Mouse (Mus musculus): ENCODE data around the gene Aacs.
A peak's percentile ranks its signal among the peaks of the same experiment; 100 is the strongest.

The Aacs gene

DNA sequence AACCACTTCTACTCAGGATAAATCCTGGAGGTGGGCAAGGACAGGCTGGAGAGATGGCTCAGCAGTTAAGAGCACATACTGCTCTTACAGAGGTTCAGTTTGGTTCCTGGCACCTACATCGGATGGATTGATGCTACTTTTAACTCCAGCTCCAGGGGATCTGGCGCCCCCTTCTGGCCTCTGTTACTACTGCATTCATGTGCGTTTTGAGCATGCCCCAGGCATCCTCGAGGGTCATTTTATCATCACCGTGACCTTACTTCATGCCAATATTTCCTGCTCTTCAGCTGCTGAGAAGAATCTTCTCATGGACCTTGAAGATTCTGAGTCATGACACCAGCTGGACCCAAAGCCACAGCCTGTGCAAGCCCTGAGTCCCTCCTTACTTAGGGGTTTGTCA is 49.9 kb downstream of the Aacs start:
- Histone ChIP-seq H3K9me3 (ENCODE audit: low read length) (no peaks in the 10 kb centered on the region), H3K4me3 (replicated peaks; ENCODE audit: low read length) (no peak overlapping the region)

DNA sequence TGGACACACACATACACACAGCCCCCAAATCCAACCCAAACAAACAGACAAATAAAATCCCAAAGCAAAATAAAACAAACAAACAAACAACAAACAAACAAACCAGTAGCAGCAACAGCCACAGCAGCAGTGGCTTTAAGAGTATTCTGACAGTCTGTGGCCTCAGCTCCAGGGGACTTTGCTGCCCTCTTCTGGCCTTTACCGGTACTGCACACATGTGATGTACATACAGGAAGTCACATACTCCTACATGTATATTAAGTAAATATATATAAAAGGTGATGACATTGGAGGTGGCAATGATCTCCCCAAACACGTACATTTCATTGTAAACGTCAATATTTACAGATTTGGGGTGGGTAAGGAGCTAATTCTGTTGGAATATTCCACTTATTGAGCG is 50.9 kb downstream of the Aacs start:
- H3K9me3 ChIP-seq (ENCODE audit: low read length) = no peaks in the 10 kb centered on the region
- H3K4me3 ChIP-seq (replicated peaks; ENCODE audit: low read length) = no peak overlapping the region
- TF ChIP-seq CTCF (conservative IDR thresholded peaks at IDR 0.05; ENCODE audit: low read length) (peak; percentile 86), NANOG (IDR thresholded peaks at IDR 0.05; ENCODE audit: borderline replicate concordance, low read length) (no peak)
- no peaks in the 10 kb centered on the region for H3K36me3 ChIP-seq (ENCODE audit: insufficient read depth, low read length)
- H3K4me1 ChIP-seq (replicated peaks; ENCODE audit: low read depth, low read length) = peaks cover 64% of the 10 kb centered on the region
- H3K27me3 ChIP-seq (ENCODE audit: insufficient read depth, low read length) = peaks cover 35% of the 10 kb centered on the region

More for the DNA sequence above, 49.9 kb downstream of the Aacs start:
- Histone ChIP-seq H3K4me1 (replicated peaks; ENCODE audit: low read depth, low read length) (peaks cover 68% of the 10 kb centered on the region), H3K36me3 (ENCODE audit: insufficient read depth, low read length) (no peaks in the 10 kb centered on the region), H3K27me3 (ENCODE audit: insufficient read depth, low read length) (peaks cover 27% of the 10 kb centered on the region)
- TF ChIP-seq POU5F1 (IDR thresholded peaks at IDR 0.05; ENCODE audit: borderline replicate concordance, low read length) = no peak
- TF ChIP-seq NANOG (IDR thresholded peaks at IDR 0.05; ENCODE audit: borderline replicate concordance, low read length) = no peak
- TF ChIP-seq CTCF (conservative IDR thresholded peaks at IDR 0.05; ENCODE audit: low read length) = peak; percentile 95

DNA sequence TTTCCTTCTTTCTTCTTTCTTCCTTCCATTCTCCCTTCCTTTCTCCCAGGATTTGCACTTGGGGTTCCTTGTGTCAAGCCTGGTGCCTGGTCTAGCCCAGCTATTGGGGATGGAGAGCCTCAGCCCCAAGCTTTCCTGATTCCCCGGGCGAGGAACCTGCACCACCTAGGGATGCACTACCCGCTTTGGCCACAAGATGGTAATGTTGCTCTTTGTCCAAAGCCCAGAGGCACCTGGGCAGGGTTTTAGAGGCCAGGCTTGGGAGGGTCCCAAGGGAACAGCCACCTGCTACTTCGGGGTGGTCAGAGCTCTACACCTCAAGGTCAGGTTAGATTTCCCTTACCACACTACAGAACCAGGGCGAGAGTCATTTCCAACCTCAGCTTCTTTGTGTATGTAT is 53.5 kb downstream of the Aacs start:
- Histone ChIP-seq H3K27me3 (ENCODE audit: insufficient read depth, low read length) (peaks cover 59% of the 10 kb centered on the region), H3K4me1 (replicated peaks; ENCODE audit: low read depth, low read length) (peaks cover 57% of the 10 kb centered on the region), H3K36me3 (ENCODE audit: insufficient read depth, low read length) (no peaks in the 10 kb centered on the region), H3K9me3 (ENCODE audit: low read length) (no peaks in the 10 kb centered on the region), H3K4me3 (replicated peaks; ENCODE audit: low read length) (no peak overlapping the region)
- peak; percentile 99 for TF ChIP-seq CTCF (conservative IDR thresholded peaks at IDR 0.05; ENCODE audit: low read length)
- no peak for TF ChIP-seq POU5F1 (IDR thresholded peaks at IDR 0.05; ENCODE audit: borderline replicate concordance, low read length)

DNA sequence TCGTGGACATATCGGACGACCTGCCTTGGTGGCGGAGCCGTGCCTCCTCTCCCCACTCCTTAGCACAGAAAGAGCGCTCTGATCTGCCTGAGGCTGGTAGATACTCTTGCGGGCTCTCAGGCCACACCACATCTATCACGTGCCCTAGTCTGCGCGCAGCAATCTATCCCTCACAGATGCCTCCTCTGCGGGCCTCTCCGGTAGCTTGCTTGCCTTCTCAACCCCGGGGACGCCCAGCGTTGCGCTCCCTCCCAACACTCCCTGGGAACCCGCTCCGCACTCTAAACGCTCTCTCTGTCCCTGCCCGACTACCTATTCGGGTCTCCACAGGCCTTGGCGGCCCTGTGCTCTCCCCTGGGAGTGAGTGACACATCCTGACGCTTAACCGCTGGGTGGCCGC is 56.0 kb downstream of the Aacs start, which contains the start of gene Tmem132b:
Gene Tmem132b, plus strand, starts transcription at position 141 of the 400 bp plus-strand sequence.
- peaks cover 83% of the 10 kb centered on the region for H3K27me3 ChIP-seq (ENCODE audit: insufficient read depth, low read length)
- H3K4me3 ChIP-seq (replicated peaks; ENCODE audit: low read length) = peak within 1 kb of the TSS; percentile 82
- H3K9me3 ChIP-seq (ENCODE audit: low read length) = no peaks in the 10 kb centered on the region
- peaks cover 60% of the 10 kb centered on the region for H3K4me1 ChIP-seq (replicated peaks; ENCODE audit: low read depth, low read length)
- no peaks in the 10 kb centered on the region for H3K36me3 ChIP-seq (ENCODE audit: insufficient read depth, low read length)
- no peak for TF ChIP-seq POU5F1 (IDR thresholded peaks at IDR 0.05; ENCODE audit: borderline replicate concordance, low read length)
- TF ChIP-seq CTCF (conservative IDR thresholded peaks at IDR 0.05; ENCODE audit: low read length) = no peak
- no peak for TF ChIP-seq NANOG (IDR thresholded peaks at IDR 0.05; ENCODE audit: borderline replicate concordance, low read length)

DNA sequence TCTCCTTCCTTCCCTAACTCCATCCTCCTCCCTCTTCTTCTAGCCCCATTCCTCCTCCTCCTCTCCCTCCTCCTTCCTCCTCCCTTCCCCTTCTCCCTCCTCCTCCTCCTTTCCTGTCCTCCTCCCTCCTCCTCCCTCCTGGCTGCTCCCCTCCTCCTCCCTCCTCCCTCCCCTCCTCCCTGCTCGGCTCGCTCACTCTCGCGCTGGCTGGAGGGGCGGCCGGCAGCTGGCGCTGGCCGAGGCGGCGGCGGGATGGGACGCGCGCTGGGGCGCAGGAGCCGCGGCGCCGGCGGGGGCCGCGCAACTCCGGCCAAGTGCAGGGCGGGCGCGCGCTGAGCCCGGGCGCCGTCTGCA is 56.6 kb downstream of the Aacs start:
- peaks cover 87% of the 10 kb centered on the region for H3K27me3 ChIP-seq (ENCODE audit: insufficient read depth, low read length)
- TF ChIP-seq NANOG (IDR thresholded peaks at IDR 0.05; ENCODE audit: borderline replicate concordance, low read length) (no peak), CTCF (conservative IDR thresholded peaks at IDR 0.05; ENCODE audit: low read length) (no peak), POU5F1 (IDR thresholded peaks at IDR 0.05; ENCODE audit: borderline replicate concordance, low read length) (no peak)
- peaks cover 61% of the 10 kb centered on the region for H3K4me1 ChIP-seq (replicated peaks; ENCODE audit: low read depth, low read length)
- no peaks in the 10 kb centered on the region for H3K36me3 ChIP-seq (ENCODE audit: insufficient read depth, low read length)
- peak overlapping the region; percentile 82 for H3K4me3 ChIP-seq (replicated peaks; ENCODE audit: low read length)
- no peaks in the 10 kb centered on the region for H3K9me3 ChIP-seq (ENCODE audit: low read length)

DNA sequence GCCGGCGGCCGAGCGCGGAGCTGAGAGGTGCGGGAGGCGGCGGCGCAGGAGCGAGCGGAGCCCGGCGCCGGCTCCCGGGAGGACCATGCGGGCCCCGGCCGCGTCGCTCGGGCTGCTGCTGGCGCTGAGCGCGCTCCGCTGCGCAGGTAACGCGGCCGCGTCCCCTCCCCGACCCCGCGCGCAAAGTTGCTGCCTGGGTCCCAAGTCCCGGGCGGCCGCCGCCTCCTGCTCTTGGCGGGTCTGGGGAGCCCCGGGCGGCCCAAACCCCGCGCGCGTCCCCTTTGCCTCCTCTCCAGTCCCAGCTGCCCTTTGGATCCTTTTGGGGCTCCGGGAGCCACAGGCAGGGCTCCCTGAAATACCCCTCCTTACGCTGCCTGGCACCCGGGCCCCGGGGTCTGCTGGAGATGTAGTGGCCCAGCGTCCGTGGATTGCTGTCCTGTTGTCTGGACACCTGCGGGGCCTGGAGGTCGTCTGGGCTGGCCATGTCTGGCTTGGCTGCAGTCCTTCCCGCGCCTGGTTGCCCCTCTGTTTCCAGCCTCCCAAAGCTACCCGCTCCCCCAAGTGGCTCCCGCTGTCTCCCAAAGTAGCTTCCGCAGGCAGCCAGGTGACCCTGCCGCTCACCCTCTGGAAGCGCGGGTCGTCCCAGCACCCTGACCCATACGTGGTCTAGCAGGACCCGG is 57.1 kb downstream of the Aacs start:
- no peaks in the 10 kb centered on the region for H3K9me3 ChIP-seq (ENCODE audit: low read length)
- peaks cover 89% of the 10 kb centered on the region for H3K27me3 ChIP-seq (ENCODE audit: insufficient read depth, low read length)
- TF ChIP-seq CTCF (conservative IDR thresholded peaks at IDR 0.05; ENCODE audit: low read length) = no peak
- TF ChIP-seq POU5F1 (IDR thresholded peaks at IDR 0.05; ENCODE audit: borderline replicate concordance, low read length) = no peak
- no peak for TF ChIP-seq NANOG (IDR thresholded peaks at IDR 0.05; ENCODE audit: borderline replicate concordance, low read length)
- H3K36me3 ChIP-seq (ENCODE audit: insufficient read depth, low read length) = no peaks in the 10 kb centered on the region
- peaks cover 61% of the 10 kb centered on the region for H3K4me1 ChIP-seq (replicated peaks; ENCODE audit: low read depth, low read length)
- H3K4me3 ChIP-seq (replicated peaks; ENCODE audit: low read length) = peak overlapping the region; percentile 82

DNA sequence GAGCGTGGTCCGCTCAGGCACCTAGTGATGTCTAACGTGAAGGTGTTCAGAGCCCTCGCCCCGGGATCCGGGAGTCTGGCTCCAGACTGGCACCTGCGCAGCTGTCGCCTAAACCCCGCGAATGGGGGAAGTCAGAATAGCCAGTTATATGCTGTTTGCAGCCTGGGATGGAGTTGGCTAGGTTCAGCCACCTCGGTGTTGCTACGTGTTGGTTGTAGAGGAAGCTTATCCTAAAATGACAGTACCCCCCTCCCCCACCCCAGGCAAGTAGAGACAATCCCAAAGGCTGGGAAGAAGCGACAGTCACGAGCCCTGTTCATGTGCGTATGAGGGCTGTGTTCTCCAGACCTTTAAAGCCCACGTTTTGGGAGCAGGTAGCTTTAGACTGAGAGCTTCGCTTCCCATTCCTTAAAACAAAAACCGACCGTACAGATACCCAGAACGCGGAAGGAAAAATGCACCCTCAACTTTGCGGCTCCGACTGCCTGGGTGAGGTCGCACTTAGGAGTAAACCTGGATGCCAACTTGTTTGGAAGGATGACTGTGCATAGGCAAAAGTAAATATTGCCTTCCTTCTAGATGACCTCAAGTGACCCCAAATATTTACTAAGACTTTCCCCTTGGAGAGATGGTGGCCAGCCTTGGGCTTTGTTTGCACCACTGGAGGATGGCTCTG is 57.7 kb downstream of the Aacs start:
- TF ChIP-seq POU5F1 (IDR thresholded peaks at IDR 0.05; ENCODE audit: borderline replicate concordance, low read length) (no peak), CTCF (conservative IDR thresholded peaks at IDR 0.05; ENCODE audit: low read length) (no peak), NANOG (IDR thresholded peaks at IDR 0.05; ENCODE audit: borderline replicate concordance, low read length) (no peak)
- H3K9me3 ChIP-seq (ENCODE audit: low read length) = no peaks in the 10 kb centered on the region
- no peaks in the 10 kb centered on the region for H3K36me3 ChIP-seq (ENCODE audit: insufficient read depth, low read length)
- peaks cover 61% of the 10 kb centered on the region for H3K4me1 ChIP-seq (replicated peaks; ENCODE audit: low read depth, low read length)
- peak overlapping the region; percentile 82 for H3K4me3 ChIP-seq (replicated peaks; ENCODE audit: low read length)
- H3K27me3 ChIP-seq (ENCODE audit: insufficient read depth, low read length) = peaks cover 86% of the 10 kb centered on the region

DNA sequence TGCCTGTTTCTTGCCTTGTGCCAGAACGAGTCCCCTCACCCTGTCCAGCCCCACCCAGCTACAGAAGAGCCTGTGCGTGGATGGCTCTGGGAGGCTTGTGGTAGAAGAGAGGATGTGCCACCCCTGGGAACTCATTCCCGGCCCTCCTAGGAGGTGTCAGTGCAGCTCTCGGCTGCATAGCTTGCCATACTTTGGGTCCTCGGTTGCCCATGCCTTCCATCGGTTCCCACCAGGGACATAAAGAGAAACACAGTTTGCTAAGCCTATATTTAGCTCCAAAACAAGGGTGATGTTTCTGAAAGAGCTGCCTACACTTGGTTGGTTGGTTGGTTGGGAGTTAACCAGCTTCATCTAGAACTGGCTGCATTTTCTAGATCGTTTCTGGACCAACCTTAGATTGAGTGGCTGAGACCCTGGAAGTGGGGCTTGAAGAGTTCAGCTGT is 58.6 kb downstream of the Aacs start:
- no peak for TF ChIP-seq CTCF (conservative IDR thresholded peaks at IDR 0.05; ENCODE audit: low read length)
- no peak for TF ChIP-seq NANOG (IDR thresholded peaks at IDR 0.05; ENCODE audit: borderline replicate concordance, low read length)
- TF ChIP-seq POU5F1 (IDR thresholded peaks at IDR 0.05; ENCODE audit: borderline replicate concordance, low read length) = no peak
- H3K36me3 ChIP-seq (ENCODE audit: insufficient read depth, low read length) = no peaks in the 10 kb centered on the region
- peaks cover 86% of the 10 kb centered on the region for H3K27me3 ChIP-seq (ENCODE audit: insufficient read depth, low read length)
- H3K9me3 ChIP-seq (ENCODE audit: low read length) = no peaks in the 10 kb centered on the region
- no peak overlapping the region for H3K4me3 ChIP-seq (replicated peaks; ENCODE audit: low read length)
- peaks cover 55% of the 10 kb centered on the region for H3K4me1 ChIP-seq (replicated peaks; ENCODE audit: low read depth, low read length)
